Mouse (Mus musculus) CD4-positive, CD25-positive, alpha-beta regulatory T cell (primary cell): ENCODE results near the gene Zfp735. TPM values are rescaled to one million over a fixed set of nuclear protein-coding genes. Genes with fewer than 3 reads are reported as not detected.

Experiments used
- polyA plus RNA-seq: library from polyadenylated mRNA; unstranded; fragments of 100-300 nt; shearing (Covaris generic); gene quantifications from one replicate; pipeline ENCODE4 v1.2.1, GENCODE M21; 2017

The Zfp735 gene
- polyA plus RNA-seq = not detected

GRCm38 (mm10) chr11:73688478-73688877 lies at the start of gene Zfp735:
Gene Zfp735, plus strand, starts transcription at chr11:73688778.

Other genes with a start within 250 kb of the Zfp735 start
- gene Olfr380, start 231.3 kb upstream of the Zfp735 start, polyA plus RNA-seq = not detected
- gene Olfr381, start 197.2 kb upstream of the Zfp735 start, polyA plus RNA-seq = not detected
- not detected for gene Olfr382, start 171.6 kb upstream of the Zfp735 start, polyA plus RNA-seq
- gene Olfr385, start 95.8 kb upstream of the Zfp735 start, polyA plus RNA-seq = not detected
- not detected for gene Olfr384, start 90.2 kb upstream of the Zfp735 start, polyA plus RNA-seq
- not detected for gene Olfr389, start 91.9 kb downstream of the Zfp735 start, polyA plus RNA-seq
- gene Olfr390, start 94.2 kb downstream of the Zfp735 start, polyA plus RNA-seq = not detected
- gene Olfr391-ps, start 114.3 kb downstream of the Zfp735 start, polyA plus RNA-seq = not detected
- 0.08 TPM for gene Olfr392, start 128.3 kb downstream of the Zfp735 start, polyA plus RNA-seq
- gene Olfr393, start 162.7 kb downstream of the Zfp735 start, polyA plus RNA-seq = not detected
- gene Olfr394, start 202.0 kb downstream of the Zfp735 start, polyA plus RNA-seq = not detected
- not detected for gene Olfr395, start 220.5 kb downstream of the Zfp735 start, polyA plus RNA-seq
- gene Olfr23, start 247.9 kb downstream of the Zfp735 start, polyA plus RNA-seq = not detected